Comparison of ENCODE assay signal across 10 mouse cellular contexts in the genomic region with DNA sequence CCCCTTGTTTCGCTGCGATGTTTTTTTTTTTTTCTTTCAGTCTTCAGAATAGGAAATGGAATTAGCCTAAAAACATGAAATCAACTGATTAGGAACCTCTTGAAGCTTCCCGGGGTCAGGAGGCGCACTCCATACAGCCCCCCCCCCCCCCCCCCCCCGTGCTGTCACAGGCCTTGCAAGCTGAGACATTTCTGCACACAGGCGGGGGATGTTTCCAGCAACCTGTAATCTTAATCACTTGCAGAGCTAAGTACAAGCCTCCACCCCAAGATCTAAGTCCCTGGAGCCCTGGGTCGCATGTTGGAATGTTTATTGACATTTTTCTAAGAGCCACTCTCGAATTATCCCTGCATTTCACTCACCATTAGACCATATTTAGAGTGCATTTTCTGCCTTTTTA.
DNase-seq lines count a peak whose midpoint lies in the region; ATAC-seq lines count a peak whose summit lies in the region.
"Had no signal": no experiment of that assay in that cellular context is flagged by ENCODE, and none has a peak within 500 bp of the region (broad histone marks: within the 10 kb centered on the region; RNA-seq: fewer than 3 reads in every experiment).

No protein-coding gene starts in this region.

- H3K27me3 ChIP-seq in limb, embryonic 11.5 days (ENCODE audit: control insufficient read depth, insufficient read depth, low read length): no peaks in the 10 kb centered on the region

- no peaks in the 10 kb centered on the region for H3K9me3 ChIP-seq in limb, embryonic 11.5 days (ENCODE audit: control insufficient read depth, low read length)

- peaks cover 12% of the 10 kb centered on the region for H3K4me1 ChIP-seq in limb, embryonic 11.5 days (ENCODE audit: control insufficient read depth, insufficient read depth, low read length)

- intact Hi-C loops in heart, postnatal 10 days (cut with DNase I): no loop called here

- no peak overlapping the region for H3K4me3 ChIP-seq in limb, embryonic 11.5 days (ENCODE audit: low read depth, low read length)

- H3K9ac ChIP-seq in limb, embryonic 11.5 days (ENCODE audit: low read length): no peak overlapping the region

- H3K36me3 ChIP-seq in limb, embryonic 11.5 days (ENCODE audit: control insufficient read depth, insufficient read depth, low read length): no peaks in the 10 kb centered on the region

- peak; percentile 4 to 7 for DNase-seq in heart, adult 18-20 months
- DNase-seq in heart, postnatal 10 days: no peak
- peak; percentile 11 for DNase-seq in retina, embryonic 14.5 days (ENCODE audit: low spot score)
- DNase-seq in retina, postnatal 1 day: no peak
- peak; percentile 56 for DNase-seq in limb, embryonic 11.5 days (ENCODE audit: low spot score)
- DNase-seq in adrenal gland, adult 2 months: no peak
- DNase-seq in cerebellum, postnatal 4 days (ENCODE audit: low spot score in 2 of 2): no peak
- DNase-seq: lung, postnatal 14 days had no signal

- H3K27ac ChIP-seq in limb, embryonic 11.5 days (replicated peaks; ENCODE audit: low read depth, low read length): peak overlapping the region; percentile 78; the same call in 1 of the 2 replicates

- no peak overlapping the region for H3K4me2 ChIP-seq in limb, embryonic 11.5 days (ENCODE audit: low read depth, severe bottlenecking)

- 8% methylated on average over 7 of the region's 8 CpGs for WGBS in limb, embryonic 11.5 days

- ATAC-seq in limb, embryonic 11.5 days (ENCODE audit: insufficient number of reproducible peaks, low FRiP score, low TSS enrichment, low read depth): no peak
- ATAC-seq in cerebellum, adult (ENCODE audit: insufficient number of reproducible peaks, low FRiP score, low TSS enrichment): no peak
- ATAC-seq: inflammation-experienced regulatory T-cells, adult 6 months had no signal

Comparison
In these comparisons a context has a peak if more than half of its experiments do, and no peak if none do; other contexts are left out.
1. DNase-seq: peak in heart, adult 18-20 months (2 of 2), retina, embryonic 14.5 days (single experiment) and limb, embryonic 11.5 days (single experiment); none in heart, postnatal 10 days (0 of 2), retina, postnatal 1 day (single experiment), adrenal gland, adult 2 months (single experiment) and cerebellum, postnatal 4 days (0 of 2).